Mouse (Mus musculus) heart, postnatal 10 days (tissue): ENCODE measurements around the gene Ccdc107. TPM values are rescaled to one million over a fixed set of nuclear protein-coding genes. Genes with fewer than 3 reads are reported as not detected.
A peak's percentile ranks its signal among the peaks of the same experiment; 100 is the strongest.
"Not testable (repeated sequence)": the region's sequence is repeated elsewhere in the genome, so short reads cannot be mapped to it uniquely, and the experiment has no call there.

Source experiments
- DNase-seq, 2 experiments: peaks; one replicate each; pipeline ENCODE4 v3.0.0; 2021
- intact Hi-C: fragments of 180-260 bp; cut with DNase I; formaldehyde crosslinking; loops from one replicate; pipeline ENCODE4 v1.15.1; 2025
- total RNA-seq, 2 experiments: library from RNA; stranded (reverse); gene quantifications; 2 replicates each; pipeline ENCODE4 v1.2.3; 2021

The Ccdc107 gene
- total RNA-seq, 2 experiments from 2014 or later = 26.1 to 27.3 TPM

GRCm38 (mm10) chr4:43482591-43482990 lies 10.1 kb upstream of the Ccdc107 start:
- DNase-seq = no peak
- intact Hi-C loops = no loop called here

- no peak for DNase-seq
- intact Hi-C loops = no loop called here
Measured at GRCm38 (mm10) chr4:43483535-43484091, 9.1 kb upstream of the Ccdc107 start, which contains the start of gene Sit1. Sit1 (minus strand) TSS chr4:43483734.

- DNase-seq, intact Hi-C loops: not testable (repeated sequence)
Measured at GRCm38 (mm10) chr4:43485666-43486065, 7.0 kb upstream of the Ccdc107 start.

- intact Hi-C loops = loop anchor here (1.0 kb wide), 1 partner anchor 69 kb away; no protein-coding TSS in a partner anchor
- DNase-seq = no peak
Measured at GRCm38 (mm10) chr4:43489611-43490010, 3.1 kb upstream of the Ccdc107 start.

GRCm38 (mm10) chr4:43490801-43491200 lies 1.9 kb upstream of the Ccdc107 start:
- intact Hi-C loops = no loop called here
- DNase-seq = peak; percentile 57 to 58

GRCm38 (mm10) chr4:43492101-43492820 lies 439 bp upstream of the Ccdc107 start:
- no peak for DNase-seq
- intact Hi-C loops = loop anchor here (2.0 kb wide), 1 partner anchor 33 kb away; no protein-coding TSS in a partner anchor

GRCm38 (mm10) chr4:43493186-43493845 lies 616 bp downstream of the Ccdc107 start:
- intact Hi-C loops = loop anchor here (2.0 kb wide), 1 partner anchor 31 kb away; no protein-coding TSS in a partner anchor
- peak; percentile 97 to 98 for DNase-seq

GRCm38 (mm10) chr4:43493846-43494240 lies 1.1 kb downstream of the Ccdc107 start:
- DNase-seq = peak in 1 of 2 experiments; percentile 32
- intact Hi-C loops = loop anchor here (2.0 kb wide), 1 partner anchor 31 kb away; no protein-coding TSS in a partner anchor

GRCm38 (mm10) chr4:43496587-43496986 lies 3.9 kb downstream of the Ccdc107 start:
- DNase-seq = no peak
- intact Hi-C loops = no loop called here

GRCm38 (mm10) chr4:43497405-43497804 lies 4.7 kb downstream of the Ccdc107 start:
- DNase-seq = no peak
- intact Hi-C loops = no loop called here

- intact Hi-C loops = no loop called here
- DNase-seq = no peak
Measured at GRCm38 (mm10) chr4:43497946-43498345, 5.2 kb downstream of the Ccdc107 start.

GRCm38 (mm10) chr4:43498983-43499382 lies 6.3 kb downstream of the Ccdc107 start:
- no peak for DNase-seq
- intact Hi-C loops = no loop called here

- intact Hi-C loops = no loop called here
- DNase-seq = peak; percentile 87 to 90
Measured at GRCm38 (mm10) chr4:43499407-43500333, 7.0 kb downstream of the Ccdc107 start, which contains the start of gene Arhgef39. Arhgef39 (minus strand) TSS chr4:43499695.

GRCm38 (mm10) chr4:43503041-43503440 lies 10.3 kb downstream of the Ccdc107 start:
- intact Hi-C loops = no loop called here
- DNase-seq = no peak

- intact Hi-C loops = no loop called here
- no peak for DNase-seq
Measured at GRCm38 (mm10) chr4:43503506-43503905, 10.8 kb downstream of the Ccdc107 start.

- no peak for DNase-seq
- intact Hi-C loops = no loop called here
Measured at GRCm38 (mm10) chr4:43504269-43504668, 11.6 kb downstream of the Ccdc107 start.

GRCm38 (mm10) chr4:43506074-43506473 lies 13.4 kb downstream of the Ccdc107 start:
- no peak for DNase-seq
- intact Hi-C loops = no loop called here

GRCm38 (mm10) chr4:43506536-43507185 lies 14.0 kb downstream of the Ccdc107 start, which contains the start of gene Car9:
Car9 (plus strand) TSS chr4:43506966.
- intact Hi-C loops = no loop called here
- no peak for DNase-seq

GRCm38 (mm10) chr4:43507938-43508665 lies 15.4 kb downstream of the Ccdc107 start:
- intact Hi-C loops = no loop called here
- no peak for DNase-seq
